Mouse (Mus musculus): ENCODE results near the gene Pogz. TPM values are rescaled to one million over a fixed set of nuclear protein-coding genes. Genes with fewer than 3 reads are reported as not detected.

The Pogz gene
- total RNA-seq (2021) = 10 to 100 TPM; 57.4 to 58.1 TPM

DNA sequence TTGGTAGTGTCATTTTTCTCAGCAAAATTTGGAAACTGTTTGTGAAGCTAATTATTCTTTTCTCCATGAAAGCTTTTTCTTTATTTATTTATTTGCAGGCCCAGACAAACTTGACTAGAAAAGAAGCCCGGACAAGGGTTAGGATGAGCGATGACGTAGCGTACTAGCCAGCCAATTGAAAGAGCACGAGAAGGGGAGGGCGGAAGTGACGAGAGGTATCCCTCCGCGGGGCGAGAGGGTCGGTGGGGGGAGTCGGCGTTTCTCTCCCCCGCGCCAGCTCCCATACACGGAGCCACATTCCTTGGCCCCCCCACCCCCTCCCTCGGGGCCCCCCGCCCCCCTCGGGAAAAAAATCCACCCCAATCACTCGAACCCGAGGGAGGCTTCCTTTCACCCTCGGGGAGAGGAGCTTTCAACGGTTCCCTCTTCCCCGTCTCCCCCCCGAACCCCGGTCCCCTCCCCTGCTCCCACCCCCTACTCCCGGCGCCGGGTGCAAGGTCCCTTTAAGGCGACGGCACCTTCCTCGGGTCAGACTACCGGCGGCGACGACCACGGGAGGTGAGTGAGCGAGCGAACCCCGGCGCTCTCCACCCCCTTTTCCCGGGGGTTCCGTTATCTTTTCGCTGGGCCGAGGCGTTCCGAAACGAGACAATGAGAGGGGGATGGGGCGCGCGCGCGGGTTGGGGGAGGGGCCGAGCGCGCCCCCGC lies at the start of gene Pogz:
Pogz (plus strand) TSS at position 385 of the 708 bp plus-strand sequence.
- DNase-seq (ENCODE audit: low spot score in 2 of 2) = peak; percentile 95 to 98
- intact Hi-C loops (cut with DNase I) = loop anchor here (1.0 to 5.0 kb wide), 3 partner anchors 16 to 370 kb away; partner anchors contain the start of gene Snx27

DNA sequence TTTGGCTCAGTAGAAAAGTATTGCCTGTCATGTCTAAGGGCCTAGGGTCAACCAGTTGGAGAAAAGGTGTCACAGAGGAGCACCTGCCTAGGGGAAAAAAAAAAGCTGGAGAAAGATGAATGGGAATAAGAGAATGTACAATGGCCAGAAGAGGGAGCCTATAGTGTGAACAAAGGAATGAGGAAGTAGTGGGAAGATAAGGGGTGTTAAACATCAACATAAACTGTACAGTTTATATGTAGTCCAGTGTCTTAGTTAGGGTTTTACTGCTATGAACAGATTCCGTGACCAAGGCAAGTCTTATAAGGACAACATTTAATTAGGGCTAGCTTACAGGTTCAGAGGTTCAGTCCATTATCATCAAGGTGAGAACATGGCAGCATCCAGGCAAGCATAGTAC lies 48.3 kb upstream of the Pogz start:
- intact Hi-C loops (cut with DNase I) = no loop called here
- no peak for DNase-seq (ENCODE audit: low spot score in 2 of 2)

DNA sequence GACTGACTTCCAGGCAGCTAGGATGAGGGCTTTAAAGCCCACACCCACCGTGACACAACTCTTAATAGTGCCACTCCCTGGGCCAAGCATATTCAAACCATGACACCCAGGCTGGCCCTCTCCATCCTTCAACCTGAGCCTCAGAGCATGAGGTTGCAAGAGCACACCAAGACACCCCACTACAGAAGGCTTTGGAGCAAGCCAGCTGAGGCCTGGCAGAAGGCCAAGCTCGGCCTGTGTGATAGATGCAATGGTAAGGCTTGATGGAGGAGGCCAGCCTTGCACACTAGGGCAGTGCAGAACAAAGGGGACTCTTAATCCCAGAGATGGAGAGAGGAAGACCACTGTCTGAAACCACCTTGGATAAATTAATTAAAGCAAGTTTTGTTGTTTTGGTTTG lies 47.9 kb upstream of the Pogz start:
- no peak for DNase-seq (ENCODE audit: low spot score in 2 of 2)
- intact Hi-C loops (cut with DNase I) = no loop called here

DNA sequence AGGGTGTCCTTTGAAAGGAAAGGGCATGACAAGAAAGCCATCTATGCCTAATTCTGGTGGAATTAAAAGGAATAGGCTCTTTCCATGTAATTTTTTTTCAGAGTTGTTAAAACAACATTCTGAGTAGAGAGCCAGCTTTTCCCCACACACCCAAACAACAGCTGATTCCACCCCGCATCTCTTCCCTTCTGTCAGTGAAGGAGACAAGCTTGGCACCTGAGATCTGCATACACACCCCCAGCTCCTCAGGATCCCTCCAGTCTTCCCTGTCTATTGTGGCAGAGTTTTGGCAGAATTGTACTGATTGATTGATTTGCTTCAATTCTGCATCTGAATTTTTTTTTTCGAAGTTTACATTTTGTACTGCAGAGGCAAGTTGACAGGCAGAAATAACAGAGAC lies 45.1 kb upstream of the Pogz start:
- intact Hi-C loops (cut with DNase I) = no loop called here
- DNase-seq (ENCODE audit: low spot score in 2 of 2) = peak; percentile 12 to 27

DNA sequence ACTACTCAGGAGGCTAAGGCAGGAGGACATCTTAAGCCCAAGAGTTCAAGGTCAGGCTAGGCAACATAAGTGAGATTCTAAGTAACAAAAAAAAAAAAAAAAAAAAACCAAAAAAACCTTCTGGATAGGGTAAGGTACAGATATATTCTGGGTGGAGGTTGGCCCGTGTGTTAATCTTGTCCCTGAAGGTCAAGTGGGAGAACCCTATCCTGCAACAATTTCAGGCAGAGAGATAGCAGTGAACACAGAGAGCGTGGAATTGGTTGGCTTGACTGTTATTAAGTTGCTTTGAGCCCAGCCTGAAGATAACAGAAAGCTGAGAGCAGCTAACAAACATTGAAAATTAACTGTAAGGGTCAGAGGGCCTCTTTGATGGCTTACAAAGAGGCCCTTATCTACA lies 43.7 kb upstream of the Pogz start:
- intact Hi-C loops (cut with DNase I) = no loop called here
- DNase-seq (ENCODE audit: low spot score in 2 of 2) = no peak

DNA sequence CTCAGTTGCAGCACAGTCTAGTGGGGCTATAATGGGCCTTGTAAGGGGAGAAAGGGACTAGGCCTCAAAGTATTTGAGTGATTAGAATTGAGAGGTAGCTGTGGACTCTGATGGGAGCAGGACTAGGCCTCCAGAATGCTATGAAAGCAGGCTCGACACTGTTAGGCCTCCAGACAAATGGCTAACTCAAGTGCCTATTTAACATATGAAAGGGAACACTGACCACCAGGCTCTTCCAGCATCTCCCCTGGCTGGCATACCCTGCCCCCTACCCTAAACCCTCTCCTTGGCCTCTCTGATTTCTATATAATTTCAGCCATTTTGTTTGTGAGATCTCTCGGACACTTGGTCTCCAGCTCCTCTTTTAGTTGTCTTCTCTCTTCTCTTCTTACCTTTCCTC lies 43.0 kb upstream of the Pogz start:
- DNase-seq (ENCODE audit: low spot score in 2 of 2) = no peak
- intact Hi-C loops (cut with DNase I) = no loop called here

DNA sequence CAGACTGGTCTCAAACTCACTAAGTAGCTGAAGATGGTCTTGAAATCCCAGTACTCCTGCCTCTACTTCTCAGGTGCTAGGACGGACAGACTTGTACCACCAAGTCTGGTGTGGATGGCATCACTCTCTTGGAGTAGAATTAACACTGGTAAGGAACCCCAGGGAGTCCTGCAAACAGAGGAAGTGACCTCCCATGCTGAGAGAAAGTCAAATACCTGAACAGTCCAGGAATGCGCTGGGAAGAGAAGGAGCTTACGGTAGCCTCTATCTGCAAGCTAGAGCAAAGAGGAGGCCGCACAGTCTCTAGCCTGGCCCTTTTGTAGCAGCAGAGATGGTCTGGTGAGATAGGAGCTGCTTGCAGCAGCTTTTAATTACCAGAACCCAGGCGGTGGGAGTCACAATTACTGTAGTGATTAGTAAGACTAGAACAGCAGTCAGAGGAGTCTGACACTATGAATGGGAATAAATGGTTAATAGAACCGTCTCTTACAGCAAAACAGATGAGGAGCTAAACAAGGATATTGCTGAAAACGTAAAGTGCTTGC lies 41.7 kb upstream of the Pogz start:
- intact Hi-C loops (cut with DNase I) = no loop called here
- DNase-seq (ENCODE audit: low spot score in 2 of 2) = no peak

DNA sequence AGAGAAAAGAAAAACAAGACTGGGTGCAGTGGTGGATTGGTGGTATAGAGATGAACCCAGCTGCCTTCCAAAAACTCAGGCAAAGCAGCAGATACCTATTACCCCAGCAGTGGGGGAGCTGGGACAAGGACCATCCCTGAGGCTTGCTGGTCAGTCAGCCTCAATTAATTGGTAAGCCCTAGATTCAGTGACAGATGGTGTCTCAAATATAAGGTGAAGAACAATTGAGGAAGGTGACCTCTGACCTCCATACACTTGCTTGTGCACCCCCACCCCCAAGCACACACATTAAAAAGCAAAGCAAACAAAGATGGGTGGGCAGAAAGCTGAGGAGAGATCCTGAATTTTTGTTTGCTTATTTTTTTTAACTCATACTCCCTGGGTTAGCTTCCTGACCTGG lies 41.2 kb upstream of the Pogz start:
- intact Hi-C loops (cut with DNase I) = no loop called here
- DNase-seq (ENCODE audit: low spot score in 2 of 2) = no peak

DNA sequence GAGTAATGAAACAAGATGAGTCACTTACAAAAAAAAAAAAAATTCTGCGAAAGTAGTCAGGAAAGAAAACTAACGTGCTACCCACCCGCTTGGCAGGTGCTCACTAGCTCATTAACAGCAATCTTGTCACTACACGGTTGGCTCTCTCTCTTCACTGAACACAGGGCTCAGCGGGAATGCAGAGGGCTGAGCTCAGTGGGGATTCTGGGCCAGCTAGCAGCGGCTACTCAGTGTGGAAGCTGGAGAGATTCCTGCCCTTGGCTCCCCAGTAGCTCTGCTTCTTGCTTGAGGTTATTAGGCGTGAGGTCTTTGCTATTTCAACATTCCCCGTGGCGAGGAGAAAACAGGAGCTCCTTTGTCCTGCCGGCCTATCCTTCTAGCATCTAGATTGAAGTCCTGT lies 33.2 kb upstream of the Pogz start:
- intact Hi-C loops (cut with DNase I) = no loop called here
- peak in 1 of 2 experiments; percentile 21 for DNase-seq (ENCODE audit: low spot score in 2 of 2)

DNA sequence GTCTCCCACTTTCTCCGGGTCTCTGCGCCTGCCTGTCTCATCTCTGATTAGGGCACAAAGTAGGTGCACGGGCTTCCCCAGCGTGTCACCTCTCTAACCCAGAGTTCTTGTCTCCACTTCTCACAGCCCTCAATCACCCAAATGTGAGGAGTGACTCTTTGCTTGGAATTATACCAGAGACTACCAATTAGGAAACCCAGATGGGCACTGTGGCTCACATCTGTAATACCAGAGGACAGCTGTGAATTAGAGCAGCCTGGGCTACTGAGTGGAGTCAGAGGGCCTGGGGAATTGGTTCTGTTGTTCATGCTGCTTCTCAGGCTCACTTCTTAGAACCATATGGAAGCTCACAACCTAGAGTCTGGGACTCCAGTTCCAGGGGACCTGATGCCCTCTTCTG lies 32.4 kb upstream of the Pogz start:
- no peak for DNase-seq (ENCODE audit: low spot score in 2 of 2)
- intact Hi-C loops (cut with DNase I) = no loop called here

DNA sequence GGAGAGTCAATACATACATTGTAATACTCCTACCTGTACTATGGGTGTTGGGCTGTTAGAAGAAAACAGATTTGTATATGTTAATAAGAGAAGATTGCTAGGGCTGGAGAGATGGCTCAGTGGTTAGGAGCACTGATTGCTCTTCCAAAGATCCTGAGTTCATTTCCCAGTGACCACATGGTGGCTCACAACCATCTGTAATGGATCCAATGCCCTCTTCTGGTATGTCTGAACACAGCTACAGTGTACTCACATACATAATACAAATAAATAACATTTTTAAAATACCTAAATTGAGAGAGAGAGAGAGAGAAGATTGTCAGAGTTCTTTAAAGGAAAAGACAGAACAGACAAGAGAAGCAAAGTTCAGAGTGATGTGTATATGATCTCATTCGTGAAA lies 29.1 kb upstream of the Pogz start:
- intact Hi-C loops (cut with DNase I) = no loop called here
- no peak for DNase-seq (ENCODE audit: low spot score in 2 of 2)

DNA sequence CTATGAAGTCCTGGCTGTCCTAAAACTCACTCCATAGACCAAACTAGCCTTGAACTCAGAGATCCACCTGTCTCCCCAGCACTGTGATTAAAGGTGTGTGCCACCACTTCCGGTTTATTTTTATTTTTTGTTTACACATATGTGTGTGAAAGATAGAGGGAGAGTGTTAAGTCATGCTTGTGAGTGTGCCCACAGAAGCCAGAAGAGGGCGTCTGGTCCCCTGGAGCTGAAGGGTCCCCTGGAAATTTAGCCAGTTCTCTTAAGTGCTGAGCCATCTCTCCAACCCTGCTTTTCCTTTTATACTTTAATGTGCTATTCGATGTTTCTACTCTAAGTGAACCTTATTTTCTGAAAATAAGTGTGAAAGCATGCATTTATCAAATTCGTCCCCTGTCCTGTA lies 25.7 kb upstream of the Pogz start:
- peak in 1 of 2 experiments; percentile 21 for DNase-seq (ENCODE audit: low spot score in 2 of 2)
- intact Hi-C loops (cut with DNase I) = loop anchor here (5.0 kb wide), 2 partner anchors 36 to 91 kb away; no protein-coding TSS in a partner anchor

DNA sequence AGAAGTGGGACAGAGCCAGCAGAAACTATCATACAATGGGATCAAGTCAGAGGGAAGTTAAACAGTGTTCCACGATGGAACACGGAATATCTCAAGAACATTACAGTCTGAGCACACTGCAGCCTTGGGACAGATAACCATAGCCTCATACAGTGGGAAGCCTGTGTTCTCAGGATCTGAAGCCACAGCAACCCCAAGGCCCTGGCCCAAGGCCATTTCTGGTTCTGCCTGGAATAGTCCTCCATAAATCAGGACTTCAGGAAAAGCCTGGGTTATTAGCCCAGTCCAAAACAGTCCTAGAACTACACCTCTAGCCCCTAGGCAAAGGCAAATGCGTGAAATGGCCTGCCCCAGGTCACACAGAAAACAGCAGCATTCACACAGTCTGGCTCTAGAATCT lies 23.7 kb upstream of the Pogz start:
- intact Hi-C loops (cut with DNase I) = loop anchor here (5.0 kb wide), 2 partner anchors 34 to 89 kb away; no protein-coding TSS in a partner anchor
- no peak for DNase-seq (ENCODE audit: low spot score in 2 of 2)

DNA sequence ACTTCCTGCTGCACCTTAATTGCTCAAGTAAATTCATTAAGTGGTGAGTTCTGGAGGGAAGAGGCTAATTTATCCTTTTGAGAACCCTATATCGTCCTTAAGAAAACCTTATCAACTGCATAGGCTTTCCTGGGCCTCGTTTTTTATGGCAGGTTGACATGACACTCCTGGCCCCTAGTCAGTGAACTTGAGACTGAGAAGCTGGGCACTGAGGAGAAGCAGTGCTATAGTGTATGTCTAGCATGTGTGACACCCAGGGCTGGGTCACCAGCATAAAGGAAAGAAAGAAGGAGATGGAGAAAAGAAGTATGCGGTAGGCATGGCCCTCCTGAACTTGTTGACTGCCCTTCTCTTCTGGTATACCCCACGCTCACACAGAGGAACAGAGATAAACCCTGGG lies 23.3 kb upstream of the Pogz start:
- no peak for DNase-seq (ENCODE audit: low spot score in 2 of 2)
- intact Hi-C loops (cut with DNase I) = loop anchor here (5.0 kb wide), 2 partner anchors 33 to 88 kb away; no protein-coding TSS in a partner anchor

DNA sequence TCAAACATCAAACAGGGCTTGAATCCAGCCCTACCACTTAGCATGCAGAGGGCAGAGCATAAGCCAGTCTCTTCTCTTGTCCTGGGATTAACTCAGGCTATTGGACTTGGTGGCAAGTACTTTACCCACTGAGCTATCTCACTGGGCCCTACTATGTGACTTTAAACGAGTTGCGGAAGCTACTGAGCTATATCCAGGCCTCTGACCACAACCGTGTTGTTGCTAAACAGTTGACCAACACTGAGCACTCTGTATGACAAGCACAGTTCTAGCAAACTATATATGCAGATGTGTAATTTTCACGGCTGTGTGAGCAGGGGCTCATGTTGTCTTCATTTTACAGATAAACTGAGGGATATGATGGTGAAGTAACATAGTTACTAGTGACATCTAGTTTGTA lies 22.7 kb upstream of the Pogz start:
- intact Hi-C loops (cut with DNase I) = loop anchor here (5.0 kb wide), 2 partner anchors 33 to 88 kb away; no protein-coding TSS in a partner anchor
- no peak for DNase-seq (ENCODE audit: low spot score in 2 of 2)

DNA sequence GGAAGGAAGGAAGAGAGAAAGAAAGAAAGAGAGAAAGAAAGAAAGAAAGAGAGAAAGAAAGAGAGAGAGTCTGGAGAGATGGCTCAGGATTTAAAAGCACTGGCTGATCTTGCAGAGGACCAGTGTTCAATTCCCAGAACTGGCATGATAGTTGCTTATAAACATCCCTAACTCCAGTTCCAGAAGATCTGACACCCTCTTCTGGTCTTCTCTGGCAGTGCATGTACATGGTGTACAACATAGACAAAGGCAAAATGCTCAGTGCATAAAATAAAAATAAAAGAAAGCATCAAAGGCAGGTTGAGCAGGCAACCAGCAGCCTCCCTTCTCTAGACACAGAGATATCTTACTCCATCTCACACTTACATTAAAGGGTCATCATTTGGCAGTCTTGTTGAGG lies 21.8 kb upstream of the Pogz start:
- DNase-seq (ENCODE audit: low spot score in 2 of 2) = no peak

DNA sequence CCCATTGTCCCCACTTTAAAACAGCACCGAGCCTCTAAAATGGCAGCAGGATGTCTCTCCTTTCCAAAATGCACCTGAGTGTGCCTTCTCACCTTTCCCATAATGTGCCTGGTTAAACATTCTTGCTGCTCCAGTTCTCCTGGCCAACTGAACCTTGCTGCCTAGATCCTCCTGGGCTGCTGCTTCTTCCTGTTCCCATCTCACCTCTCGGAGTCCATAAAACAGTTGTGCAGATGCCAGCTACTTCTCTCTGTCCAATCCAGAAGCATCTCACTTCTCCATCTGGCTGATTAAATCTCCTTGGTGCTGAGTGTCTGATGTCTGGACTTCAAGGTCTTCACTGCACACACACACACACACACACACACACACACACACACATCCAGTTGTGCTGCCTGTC lies 19.6 kb upstream of the Pogz start:
- no peak for DNase-seq (ENCODE audit: low spot score in 2 of 2)
- intact Hi-C loops (cut with DNase I) = no loop called here

More for the DNA sequence above, 21.8 kb upstream of the Pogz start:
- intact Hi-C loops (cut with DNase I) = no loop called here

DNA sequence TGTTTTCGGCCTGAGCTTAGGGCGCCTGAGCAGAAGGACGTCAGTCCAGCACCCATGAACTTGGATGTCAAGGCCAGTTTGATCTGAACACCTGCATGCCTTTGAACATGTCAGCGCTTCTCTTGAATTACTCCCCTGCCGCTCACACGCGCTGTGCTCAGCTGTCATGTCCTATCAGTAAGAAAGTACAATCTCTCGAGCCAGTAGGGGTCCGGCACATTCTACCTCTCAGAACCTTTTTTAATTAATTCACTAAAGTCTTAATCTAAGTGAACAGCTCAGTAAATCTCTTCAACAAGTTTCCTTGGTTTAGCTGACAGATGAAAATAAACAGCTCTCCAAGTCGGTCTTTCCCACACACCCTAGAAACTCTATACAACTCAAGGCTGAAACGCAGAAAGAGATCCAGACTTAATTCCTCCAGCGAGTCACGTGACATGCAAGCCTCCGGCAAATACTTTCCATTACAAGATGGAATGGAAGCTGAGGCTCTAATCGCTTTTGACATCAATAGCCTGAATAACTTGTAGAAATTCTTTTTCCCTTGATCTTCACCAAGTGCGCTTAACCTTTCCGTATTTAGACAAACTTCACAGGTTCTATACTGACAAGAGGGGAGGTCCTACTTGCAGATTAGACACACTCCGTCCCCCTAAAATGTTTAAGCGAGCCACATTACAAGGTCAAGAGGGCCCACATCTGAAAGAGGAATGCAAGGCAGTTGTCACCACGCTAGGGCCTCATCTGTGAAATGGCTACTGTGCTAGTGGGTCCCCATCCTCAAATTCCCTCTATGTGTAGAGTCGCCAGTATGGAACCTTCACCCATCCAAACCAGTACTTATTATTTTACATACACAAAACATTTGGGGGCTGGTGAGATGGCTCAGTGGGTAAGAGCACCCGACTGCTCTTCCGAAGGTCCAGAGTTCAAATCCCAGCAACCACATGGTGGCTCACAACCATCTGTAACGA lies 17.6 kb upstream of the Pogz start:
- intact Hi-C loops (cut with DNase I) = no loop called here
- DNase-seq (ENCODE audit: low spot score in 2 of 2) = no peak

DNA sequence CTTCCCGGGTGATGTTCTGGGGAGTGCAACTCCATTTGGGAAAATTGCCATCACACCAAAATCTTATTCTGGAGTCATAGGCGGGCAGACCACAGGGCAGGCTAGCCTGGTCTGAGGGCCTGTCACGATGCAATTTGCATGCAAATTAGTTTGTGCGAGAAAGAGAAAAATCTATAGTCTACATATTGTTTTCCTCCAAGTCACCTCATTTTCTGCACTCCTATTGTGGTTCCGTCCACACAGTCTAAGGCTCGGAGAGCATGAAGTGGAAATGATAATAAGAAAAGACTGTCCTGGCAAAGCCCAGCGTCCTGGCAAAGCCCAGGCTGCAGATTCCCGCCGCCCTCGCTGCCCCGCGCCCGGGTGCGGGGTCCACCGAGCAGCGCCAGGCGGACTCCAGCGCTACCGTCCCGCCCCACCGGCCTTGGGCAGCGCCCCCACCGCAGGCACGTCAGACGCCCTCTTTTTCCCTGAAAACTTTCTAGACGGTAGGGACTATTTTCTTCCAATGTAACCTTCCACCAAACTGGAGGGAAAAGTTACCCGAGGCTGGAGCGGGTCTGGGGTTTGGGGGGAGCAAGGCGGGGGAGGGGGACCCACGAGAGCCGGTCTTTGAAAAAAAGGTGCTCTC lies 16.2 kb upstream of the Pogz start:
- peak in 1 of 2 experiments; percentile 15 for DNase-seq (ENCODE audit: low spot score in 2 of 2)
- intact Hi-C loops (cut with DNase I) = loop anchor here (1.0 kb wide), 1 partner anchor 16 kb away; the partner anchor contains the start of gene Pogz

DNA sequence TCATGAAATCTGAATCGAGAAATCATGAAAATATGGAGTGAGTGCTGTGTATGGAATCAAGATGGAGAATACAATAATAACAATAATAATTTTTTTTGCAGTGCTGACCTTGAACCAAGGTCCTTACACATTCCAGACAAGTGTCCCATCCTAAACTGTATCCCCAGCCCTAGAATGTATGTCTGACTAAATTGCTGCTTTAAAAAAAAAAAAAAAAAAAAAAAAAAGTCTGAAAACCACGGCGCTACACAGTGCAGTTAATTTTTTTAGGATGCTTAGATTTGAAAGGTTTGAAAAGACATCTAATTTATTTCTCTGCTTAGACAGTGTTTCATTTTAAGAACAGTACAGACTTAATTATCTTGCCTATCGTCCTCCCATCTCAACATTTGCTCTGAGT lies 15.3 kb upstream of the Pogz start:
- DNase-seq (ENCODE audit: low spot score in 2 of 2) = no peak
- intact Hi-C loops (cut with DNase I) = no loop called here
